Mouse (Mus musculus) mouse embryonic stem cell (cell line): ENCODE data around the gene Zc3h12c.
"Not testable (repeated sequence)": the region's sequence is repeated elsewhere in the genome, so short reads cannot be mapped to it uniquely, and the experiment has no call there.

Source experiments
- in situ Hi-C, 2 experiments: fragments of 300-500 bp; cut with MboI; formaldehyde crosslinking; loops; 1 replicate in 1 of 2; 3 replicates in 1 of 2; pipeline ENCODE4 v1.14.3; 2019 to 2020; ENCODE audit warnings: low sequenced_read_pairs in 2 of 2, low pct_unique_long_range_greater_than_20kb in 1 of 2, mixed read lengths in 1 of 2; ENCODE audit not compliant: unreplicated experiment in 1 of 2

Gene Zc3h12c

GRCm38 (mm10) chr9:52077692-52078091 is 90.7 kb downstream of the Zc3h12c start:
- in situ Hi-C loops, result no loop called here

GRCm38 (mm10) chr9:52076089-52076488 is 92.3 kb downstream of the Zc3h12c start:
- in situ Hi-C loops, result no loop called here

GRCm38 (mm10) chr9:52072202-52072601 is 96.2 kb downstream of the Zc3h12c start:
- in situ Hi-C loops, result no loop called here

GRCm38 (mm10) chr9:52071352-52071751 is 97.0 kb downstream of the Zc3h12c start:
- in situ Hi-C loops, result not testable (repeated sequence)

GRCm38 (mm10) chr9:52070052-52070451 is 98.3 kb downstream of the Zc3h12c start:
- in situ Hi-C loops, result no loop called here
